14 mouse cellular contexts compared by ENCODE assay signal in genomic region chr11:120957731-120958257, GRCm38 (mm10). TPM values are rescaled to one million over a fixed set of nuclear protein-coding genes. Genes with fewer than 3 reads are reported as not detected.
DNase-seq lines count a peak whose midpoint lies in the region; ATAC-seq and TF ChIP-seq lines count a peak whose summit lies in the region.
"Had no signal": no experiment of that assay in that cellular context is flagged by ENCODE, and none has a peak within 500 bp of the region (broad histone marks: within the 10 kb centered on the region; RNA-seq: fewer than 3 reads in every experiment).

No protein-coding gene starts in this region.

- H3K9ac ChIP-seq in heart, embryonic 13.5 days, result peak overlapping the region; percentile 63
- H3K9ac ChIP-seq in forebrain, embryonic 15.5 days (replicated peaks), result no peak overlapping the region
- H3K9ac ChIP-seq: forebrain, embryonic 12.5 days had no signal

- H3K4me2 ChIP-seq in heart, embryonic 13.5 days, result no peak overlapping the region
- H3K4me2 ChIP-seq in forebrain, embryonic 15.5 days (replicated peaks), result no peak overlapping the region
- H3K4me2 ChIP-seq: forebrain, embryonic 12.5 days had no signal

- H3K27me3 ChIP-seq in heart, embryonic 13.5 days (replicated peaks), result no peaks in the 10 kb centered on the region
- no peaks in the 10 kb centered on the region for H3K27me3 ChIP-seq in forebrain, embryonic 15.5 days
- H3K27me3 ChIP-seq: forebrain, embryonic 12.5 days had no signal

- H3K36me3 ChIP-seq in heart, embryonic 13.5 days, result peaks cover 93% of the 10 kb centered on the region
- peaks cover 35% of the 10 kb centered on the region for H3K36me3 ChIP-seq in forebrain, embryonic 15.5 days

- no peaks in the 10 kb centered on the region for H3K9me3 ChIP-seq in heart, embryonic 13.5 days
- H3K9me3 ChIP-seq in forebrain, embryonic 15.5 days, result no peaks in the 10 kb centered on the region
- H3K9me3 ChIP-seq: forebrain, embryonic 12.5 days had no signal

- no peak for TF ChIP-seq POLR2A in bone marrow macrophage, adult 2 months (IDR thresholded peaks at IDR 0.05; ENCODE audit: borderline replicate concordance, low read depth, low read length)

- H3K4me1 ChIP-seq in bone marrow macrophage, adult 2 months (ENCODE audit: control insufficient read depth, insufficient read depth, low read length), result peaks cover 30% of the 10 kb centered on the region
- H3K4me1 ChIP-seq in heart, embryonic 13.5 days, result peaks cover 80% of the 10 kb centered on the region
- no peaks in the 10 kb centered on the region for H3K4me1 ChIP-seq in forebrain, embryonic 15.5 days
- H3K4me1 ChIP-seq: forebrain, embryonic 12.5 days had no signal

- 58% methylated on average over 15 of the region's 15 CpGs for WGBS in heart, embryonic 13.5 days
- WGBS in forebrain, embryonic 15.5 days, result 82% methylated on average over 15 of the region's 15 CpGs

- TF ChIP-seq CTCF in bone marrow macrophage, adult 2 months (IDR thresholded peaks at IDR 0.05; ENCODE audit: low read depth, low read length), result no peak

- no peak for ATAC-seq in heart, embryonic 13.5 days (ENCODE audit: extremely low read depth, insufficient number of reproducible peaks, low FRiP score, low TSS enrichment)
- no peak for ATAC-seq in forebrain, embryonic 15.5 days (replicated peaks)
- ATAC-seq: inflammation-experienced regulatory T-cells, adult 6 months; midbrain, embryonic 16.5 days had no signal

- peak overlapping the region; percentile 50 for H3K27ac ChIP-seq in bone marrow macrophage, adult 2 months (ENCODE audit: insufficient read depth, low read depth, low read length)
- peak overlapping the region; percentile 79 for H3K27ac ChIP-seq in heart, embryonic 13.5 days (replicated peaks)
- H3K27ac ChIP-seq in forebrain, embryonic 15.5 days (replicated peaks), result no peak overlapping the region
- H3K27ac ChIP-seq: forebrain, embryonic 12.5 days; left cerebral cortex, adult 2 months had no signal

- H3K4me3 ChIP-seq in bone marrow macrophage, adult 2 months (ENCODE audit: insufficient read depth, low read length), result peak overlapping the region; percentile 7; the same call in 1 of the 2 replicates
- H3K4me3 ChIP-seq in heart, embryonic 13.5 days, result no peak overlapping the region
- no peak overlapping the region for H3K4me3 ChIP-seq in forebrain, embryonic 15.5 days
- H3K4me3 ChIP-seq: forebrain, embryonic 12.5 days; left cerebral cortex, adult 2 months had no signal

- DNase-seq in layer of hippocampus, adult 11-12 months (ENCODE audit: low spot score), result peak; percentile 60
- DNase-seq in layer of hippocampus, postnatal 14 days (ENCODE audit: low spot score in 2 of 2), result no peak
- DNase-seq in lung, postnatal 36 days, result peak; percentile 64
- DNase-seq in cerebellum, postnatal 14 days, result no peak
- DNase-seq in c-Kit-positive CD71-positive TER-119-positive erythroid progenitor cells, embryonic 14.5 days (ENCODE audit: low spot score), result no peak
- DNase-seq: adrenal gland, postnatal 10 days; retina, postnatal 1 day had no signal

RNA-seq across cellular contexts. Expression of gene Slc16a3, which starts 9.5 kb away (rescaled TPM):
- total RNA-seq in layer of hippocampus, postnatal 14 days (2021), result 1 to 10 TPM; 2.1 to 3.3 TPM
- polyA plus RNA-seq in bone marrow macrophage, adult 2 months (2012; ENCODE audit: insufficient read depth, insufficient read length, missing spikeins), result 45.2 and 50.5 TPM in 2 replicates
- 224 and 258 TPM in 2 replicates for polyA plus RNA-seq in heart, embryonic 13.5 days (2015; fragmentation: Nextera tagmentation; extraction: Ambion mirVana)
- 9.1 and 9.6 TPM in 2 replicates for polyA plus RNA-seq in forebrain, embryonic 15.5 days (2015; fragmentation: Nextera tagmentation; extraction: Ambion mirVana)

RNA-seq across cellular contexts. Expression of gene Ccdc57, which starts 25.1 kb away (rescaled TPM):
- total RNA-seq in layer of hippocampus, postnatal 14 days (2021), result 1 to 10 TPM; 5.7 to 7.8 TPM
- 3.0 and 4.1 TPM in 2 replicates for polyA plus RNA-seq in bone marrow macrophage, adult 2 months (2012; ENCODE audit: insufficient read depth, insufficient read length, missing spikeins)
- polyA plus RNA-seq in heart, embryonic 13.5 days (2015; fragmentation: Nextera tagmentation; extraction: Ambion mirVana), result 3.1 and 3.7 TPM in 2 replicates
- 6.7 and 7.0 TPM in 2 replicates for polyA plus RNA-seq in forebrain, embryonic 15.5 days (2015; fragmentation: Nextera tagmentation; extraction: Ambion mirVana)

RNA-seq across cellular contexts. Expression of gene Csnk1d, which starts 33.3 kb away (rescaled TPM):
- total RNA-seq in layer of hippocampus, postnatal 14 days (2021), result 100 to 1,000 TPM; 123 to 126 TPM
- 80.3 and 87.4 TPM in 2 replicates for polyA plus RNA-seq in bone marrow macrophage, adult 2 months (2012; ENCODE audit: insufficient read depth, insufficient read length, missing spikeins)
- 71.4 and 71.5 TPM in 2 replicates for polyA plus RNA-seq in heart, embryonic 13.5 days (2015; fragmentation: Nextera tagmentation; extraction: Ambion mirVana)
- polyA plus RNA-seq in forebrain, embryonic 15.5 days (2015; fragmentation: Nextera tagmentation; extraction: Ambion mirVana), result 145 and 157 TPM in 2 replicates

Comparison
In these comparisons a context has a peak if more than half of its experiments do, and no peak if none do; other contexts are left out.
1. DNase-seq: peak in layer of hippocampus, adult 11-12 months (single experiment) and lung, postnatal 36 days (single experiment); none in layer of hippocampus, postnatal 14 days (0 of 2), cerebellum, postnatal 14 days (0 of 2) and c-Kit-positive CD71-positive TER-119-positive erythroid progenitor cells, embryonic 14.5 days (single experiment).